Mouse (Mus musculus): ENCODE data around the gene Panx1. TPM values are rescaled to one million over a fixed set of nuclear protein-coding genes. Genes with fewer than 3 reads are reported as not detected.

Panx1 gene
- polyA plus RNA-seq, 1 experiment = 42.8 TPM

DNA sequence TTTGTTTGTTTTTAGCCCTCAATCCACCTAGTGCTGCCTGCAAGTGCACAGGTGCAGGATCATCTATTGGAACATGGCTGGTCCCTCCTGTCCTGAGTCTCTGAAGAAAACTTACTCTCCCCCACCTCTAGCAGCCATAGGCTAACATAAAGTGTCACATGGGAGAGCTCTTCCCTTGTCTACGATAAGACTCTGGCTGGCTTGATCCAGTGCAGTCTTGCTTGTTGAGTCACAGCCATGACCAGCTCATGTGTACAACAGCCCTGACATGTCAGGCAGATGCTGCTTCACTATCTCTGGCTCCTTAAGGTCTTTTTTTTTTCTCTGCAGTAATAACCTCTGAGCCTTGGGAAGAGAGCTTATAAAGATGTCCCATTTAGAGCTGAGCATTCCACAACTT is 77.7 kb downstream of the Panx1 start:
- no peaks in the 10 kb centered on the region for H3K79me3 ChIP-seq (ENCODE audit: low read depth)
- peaks cover 5% of the 10 kb centered on the region for H3K27me3 ChIP-seq (ENCODE audit: control insufficient read depth, insufficient read depth, insufficient read length)
- TF ChIP-seq CEBPB (IDR thresholded peaks at IDR 0.05; ENCODE audit: low read depth) (no peak), MYOG (IDR thresholded peaks at IDR 0.05; ENCODE audit: control insufficient read depth, extremely low read depth, insufficient read length) (no peak), CTCF (IDR thresholded peaks at IDR 0.05; ENCODE audit: control insufficient read depth, insufficient read depth, insufficient read length) (no peak), USF1 (IDR thresholded peaks at IDR 0.05; ENCODE audit: low read depth) (no peak), MAX (IDR thresholded peaks at IDR 0.05) (no peak), MYOD1 (IDR thresholded peaks at IDR 0.05; ENCODE audit: control insufficient read depth, insufficient read length, low read depth) (no peak), FOSL1 (IDR thresholded peaks at IDR 0.05; ENCODE audit: insufficient read depth, low read length, poor library complexity, severe bottlenecking) (no peak)
- no peaks in the 10 kb centered on the region for H3K36me3 ChIP-seq (ENCODE audit: control insufficient read depth, insufficient read depth)
- no peak overlapping the region for H3K4me3 ChIP-seq (ENCODE audit: insufficient read depth, poor library complexity, severe bottlenecking)
- no peaks in the 10 kb centered on the region for H3K79me2 ChIP-seq (ENCODE audit: control insufficient read depth, insufficient read depth)
- H3ac ChIP-seq (ENCODE audit: control insufficient read depth, insufficient read length, low read depth) = no peak overlapping the region

DNA sequence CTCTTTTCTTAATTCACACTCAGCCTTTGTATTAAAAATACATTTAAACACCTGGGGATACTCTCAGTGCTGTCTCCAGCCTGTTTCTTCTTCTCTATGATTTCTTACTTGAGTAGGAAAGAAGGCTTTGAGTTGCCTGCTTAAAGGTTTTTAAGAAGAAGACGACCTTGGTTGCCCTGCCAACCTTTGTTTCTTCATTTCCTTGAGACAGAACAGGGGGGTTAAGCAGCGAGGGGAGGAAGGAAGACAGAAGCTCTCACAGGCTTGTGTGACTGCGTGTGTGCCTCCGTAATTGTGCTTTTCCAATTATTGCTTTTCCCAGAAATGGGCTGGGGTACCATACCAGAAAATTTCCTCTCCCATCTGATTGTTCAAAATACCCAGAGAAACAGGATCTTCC is 78.5 kb downstream of the Panx1 start:
- H3K4me3 ChIP-seq (ENCODE audit: insufficient read depth, poor library complexity, severe bottlenecking) = no peak overlapping the region
- no peak overlapping the region for H3ac ChIP-seq (ENCODE audit: control insufficient read depth, insufficient read length, low read depth)
- no peak for TF ChIP-seq FOSL1 (IDR thresholded peaks at IDR 0.05; ENCODE audit: insufficient read depth, low read length, poor library complexity, severe bottlenecking)
- TF ChIP-seq MYOG (IDR thresholded peaks at IDR 0.05; ENCODE audit: control insufficient read depth, extremely low read depth, insufficient read length) = no peak
- no peak for TF ChIP-seq USF1 (IDR thresholded peaks at IDR 0.05; ENCODE audit: low read depth)
- no peak for TF ChIP-seq MAX (IDR thresholded peaks at IDR 0.05)
- TF ChIP-seq CTCF (IDR thresholded peaks at IDR 0.05; ENCODE audit: control insufficient read depth, insufficient read depth, insufficient read length) = no peak
- no peak for TF ChIP-seq CEBPB (IDR thresholded peaks at IDR 0.05; ENCODE audit: low read depth)
- no peak for TF ChIP-seq MYOD1 (IDR thresholded peaks at IDR 0.05; ENCODE audit: control insufficient read depth, insufficient read length, low read depth)
- no peaks in the 10 kb centered on the region for H3K79me2 ChIP-seq (ENCODE audit: control insufficient read depth, insufficient read depth)
- H3K79me3 ChIP-seq (ENCODE audit: low read depth) = no peaks in the 10 kb centered on the region
- H3K27me3 ChIP-seq (ENCODE audit: control insufficient read depth, insufficient read depth, insufficient read length) = peaks cover 5% of the 10 kb centered on the region
- H3K36me3 ChIP-seq (ENCODE audit: control insufficient read depth, insufficient read depth) = no peaks in the 10 kb centered on the region

DNA sequence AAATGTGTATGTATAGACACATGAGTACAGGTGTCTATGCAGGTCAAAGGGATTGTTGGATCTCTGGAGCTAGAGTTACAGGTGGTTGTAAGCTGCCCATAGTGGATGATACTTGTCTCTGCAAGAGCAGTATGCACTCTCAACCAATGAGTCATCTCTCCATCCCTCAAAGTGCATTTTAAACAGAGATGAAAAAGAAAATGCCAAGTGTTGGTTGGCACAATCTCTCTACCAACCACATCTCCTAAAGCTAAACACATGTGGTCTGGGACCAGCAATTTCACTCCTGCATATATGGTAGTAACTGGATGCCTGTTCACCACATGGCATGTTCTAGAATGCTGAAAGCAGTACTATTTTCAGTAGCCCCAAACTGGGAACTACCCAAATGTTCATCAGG is 79.9 kb downstream of the Panx1 start:
- Histone ChIP-seq H3K27me3 (ENCODE audit: control insufficient read depth, insufficient read depth, insufficient read length) (peaks cover 5% of the 10 kb centered on the region), H3K36me3 (ENCODE audit: control insufficient read depth, insufficient read depth) (no peaks in the 10 kb centered on the region), H3K79me3 (ENCODE audit: low read depth) (no peaks in the 10 kb centered on the region), H3K4me3 (ENCODE audit: insufficient read depth, poor library complexity, severe bottlenecking) (no peak overlapping the region), H3K79me2 (ENCODE audit: control insufficient read depth, insufficient read depth) (no peaks in the 10 kb centered on the region), H3ac (ENCODE audit: control insufficient read depth, insufficient read length, low read depth) (no peak overlapping the region)
- TF ChIP-seq CEBPB (IDR thresholded peaks at IDR 0.05; ENCODE audit: low read depth) (no peak), USF1 (IDR thresholded peaks at IDR 0.05; ENCODE audit: low read depth) (no peak), CTCF (IDR thresholded peaks at IDR 0.05; ENCODE audit: control insufficient read depth, insufficient read depth, insufficient read length) (no peak), FOSL1 (IDR thresholded peaks at IDR 0.05; ENCODE audit: insufficient read depth, low read length, poor library complexity, severe bottlenecking) (no peak), MYOG (IDR thresholded peaks at IDR 0.05; ENCODE audit: control insufficient read depth, extremely low read depth, insufficient read length) (no peak), MAX (IDR thresholded peaks at IDR 0.05) (no peak), MYOD1 (IDR thresholded peaks at IDR 0.05; ENCODE audit: control insufficient read depth, insufficient read length, low read depth) (no peak)

DNA sequence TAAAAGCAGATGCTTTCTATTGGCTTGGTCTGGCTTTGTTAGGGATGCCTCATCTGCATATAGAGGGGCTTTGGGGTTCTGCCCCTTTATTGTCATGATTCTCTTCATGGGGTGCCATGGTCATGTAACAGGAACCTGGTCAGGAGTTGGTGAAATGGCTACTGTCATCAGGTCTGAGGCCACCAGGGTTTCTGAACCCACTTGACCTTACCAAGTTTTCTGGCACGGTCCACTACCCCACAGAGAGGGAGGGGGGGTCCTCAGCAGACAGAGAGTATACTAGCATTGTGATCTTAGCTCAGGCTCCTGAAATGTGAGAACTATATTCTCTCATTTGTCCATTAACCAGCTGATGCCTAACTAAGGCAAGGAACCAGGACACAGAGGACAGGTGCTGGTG is 82.5 kb downstream of the Panx1 start:
- Histone ChIP-seq H3K36me3 (ENCODE audit: control insufficient read depth, insufficient read depth) (no peaks in the 10 kb centered on the region), H3K27me3 (ENCODE audit: control insufficient read depth, insufficient read depth, insufficient read length) (peaks cover 8% of the 10 kb centered on the region), H3K4me3 (ENCODE audit: insufficient read depth, poor library complexity, severe bottlenecking) (no peak overlapping the region), H3ac (ENCODE audit: control insufficient read depth, insufficient read length, low read depth) (no peak overlapping the region), H3K79me2 (ENCODE audit: control insufficient read depth, insufficient read depth) (no peaks in the 10 kb centered on the region), H3K79me3 (ENCODE audit: low read depth) (no peaks in the 10 kb centered on the region)
- TF ChIP-seq MAX (IDR thresholded peaks at IDR 0.05) = no peak
- no peak for TF ChIP-seq MYOD1 (IDR thresholded peaks at IDR 0.05; ENCODE audit: control insufficient read depth, insufficient read length, low read depth)
- TF ChIP-seq CEBPB (IDR thresholded peaks at IDR 0.05; ENCODE audit: low read depth) = no peak
- TF ChIP-seq FOSL1 (IDR thresholded peaks at IDR 0.05; ENCODE audit: insufficient read depth, low read length, poor library complexity, severe bottlenecking) = no peak
- no peak for TF ChIP-seq MYOG (IDR thresholded peaks at IDR 0.05; ENCODE audit: control insufficient read depth, extremely low read depth, insufficient read length)
- no peak for TF ChIP-seq CTCF (IDR thresholded peaks at IDR 0.05; ENCODE audit: control insufficient read depth, insufficient read depth, insufficient read length)
- TF ChIP-seq USF1 (IDR thresholded peaks at IDR 0.05; ENCODE audit: low read depth) = no peak

DNA sequence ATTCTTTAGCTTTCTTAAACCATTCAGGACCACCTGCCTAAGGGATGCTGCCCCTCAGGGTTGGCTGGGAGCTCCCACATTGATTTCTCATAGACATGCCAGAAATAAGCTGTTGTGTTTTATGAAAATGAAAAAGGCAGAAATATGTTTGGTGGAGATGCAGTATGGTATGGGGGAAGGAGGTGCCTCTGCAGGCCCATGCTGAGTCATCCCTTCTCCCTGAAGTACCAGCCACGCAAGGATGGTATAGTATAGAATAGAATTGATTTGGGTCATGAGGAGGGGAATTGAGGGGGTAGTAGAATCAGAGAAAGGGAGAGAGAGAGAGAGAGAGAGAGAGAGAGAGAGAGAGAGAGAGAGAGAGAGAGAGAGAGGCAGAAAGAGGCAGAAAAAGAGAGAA is 90.6 kb downstream of the Panx1 start:
- Histone ChIP-seq H3K79me3 (ENCODE audit: low read depth) (no peaks in the 10 kb centered on the region), H3ac (ENCODE audit: control insufficient read depth, insufficient read length, low read depth) (no peak overlapping the region), H3K4me3 (ENCODE audit: insufficient read depth, poor library complexity, severe bottlenecking) (no peak overlapping the region), H3K27me3 (ENCODE audit: control insufficient read depth, insufficient read depth, insufficient read length) (peaks cover 10% of the 10 kb centered on the region), H3K79me2 (ENCODE audit: control insufficient read depth, insufficient read depth) (no peaks in the 10 kb centered on the region), H3K36me3 (ENCODE audit: control insufficient read depth, insufficient read depth) (no peaks in the 10 kb centered on the region)
- TF ChIP-seq CTCF (IDR thresholded peaks at IDR 0.05; ENCODE audit: control insufficient read depth, insufficient read depth, insufficient read length) = no peak

Other genes starting within 250 kb of the Panx1 start
- not detected for gene Gpr83, start 185.3 kb downstream of the Panx1 start, polyA plus RNA-seq (2012; fragmentation: generic; extraction: Trizol)
- not detected for gene Izumo1r, start 141.5 kb downstream of the Panx1 start, polyA plus RNA-seq (2012; fragmentation: generic; extraction: Trizol)
- 0.08 TPM for gene Hephl1, start 66.6 kb upstream of the Panx1 start, polyA plus RNA-seq (2012; fragmentation: generic; extraction: Trizol)
- not detected for gene Vstm5, start 193.6 kb upstream of the Panx1 start, polyA plus RNA-seq (2012; fragmentation: generic; extraction: Trizol)
- 34.2 TPM for gene Med17, start 234.5 kb upstream of the Panx1 start, polyA plus RNA-seq (2012; fragmentation: generic; extraction: Trizol)